Mouse (Mus musculus) midbrain, embryonic 12.5 days (tissue): ENCODE measurements at regions not wholly inside any gene's neighbourhood (a gene's known extent, or its start where the extent isn't known, plus 50 kb on each side); places are given as distances from the start of the nearest gene placed in this dataset.

Experiments
- ATAC-seq: fragments of 200-750 bp; cut with Nextera tagmentation; 2 replicates; pipeline ENCODE4 v1.8.0; 2017; ENCODE audit warnings: low read depth, moderate TSS enrichment, moderate library complexity; ENCODE audit not compliant: low FRiP score
- H3K27ac ChIP-seq: fragments of 300-500 bp; sonication (generic); replicated peaks from 2 replicates; pipeline ENCODE4 v1.5.1; 2016; ENCODE audit warnings: mild to moderate bottlenecking
- H3K27me3 ChIP-seq: fragments of 300-500 bp; sonication (generic); 2 replicates; pipeline ENCODE4 v1.6.1; 2016; ENCODE audit warnings: mild to moderate bottlenecking
- H3K36me3 ChIP-seq: fragments of 300-500 bp; sonication (generic); 2 replicates; pipeline ENCODE4 v1.6.1; 2016
- H3K4me1 ChIP-seq: fragments of 300-500 bp; sonication (generic); 2 replicates; pipeline ENCODE4 v1.6.1; 2016
- H3K4me2 ChIP-seq: fragments of 300-500 bp; sonication (generic); replicated peaks from 2 replicates; pipeline ENCODE4 v1.6.1; 2016; ENCODE audit warnings: mild to moderate bottlenecking, moderate library complexity
- H3K4me3 ChIP-seq: fragments of 300-500 bp; sonication (generic); 2 replicates; pipeline ENCODE4 v1.5.1; 2016; ENCODE audit warnings: mild to moderate bottlenecking
- H3K9ac ChIP-seq: fragments of 300-500 bp; sonication (generic); replicated peaks from 2 replicates; pipeline ENCODE4 v1.6.1; 2016; ENCODE audit warnings: mild to moderate bottlenecking, moderate library complexity
- H3K9me3 ChIP-seq: fragments of 300-500 bp; sonication (generic); 2 replicates; pipeline ENCODE4 v1.6.1; 2016; ENCODE audit warnings: mild to moderate bottlenecking
- WGBS: fragments of 180-500 bp; shearing (Covaris S2); methylation state at CpG from one replicate; pipeline ENCODE4 v1.1.7; 2016; 5-methylcytosine and 5-hydroxymethylcytosine counted together

- H3K27ac ChIP-seq, result no peak overlapping the region
- H3K9ac ChIP-seq, result no peak overlapping the region
- no peak for ATAC-seq
- H3K4me1 ChIP-seq, result peaks cover 7% of the 10 kb centered on the region
- H3K9me3 ChIP-seq, result peaks cover 4% of the 10 kb centered on the region
- H3K27me3 ChIP-seq, result no peaks in the 10 kb centered on the region
- no peaks in the 10 kb centered on the region for H3K36me3 ChIP-seq
- no peak overlapping the region for H3K4me2 ChIP-seq
- H3K4me3 ChIP-seq, result no peak overlapping the region
- WGBS, result 96% methylated on average over 6 of the region's 6 CpGs
Observed at GRCm38 (mm10) chr8:10781860-10782259, 226.4 kb downstream of the Irs2 start.

- Histone ChIP-seq H3K9me3 (peaks cover 5% of the 10 kb centered on the region), H3K9ac (no peak overlapping the region), H3K4me2 (no peak overlapping the region), H3K4me3 (no peak overlapping the region), H3K27me3 (no peaks in the 10 kb centered on the region), H3K27ac (no peak overlapping the region), H3K36me3 (no peaks in the 10 kb centered on the region), H3K4me1 (peaks cover 6% of the 10 kb centered on the region)
- WGBS, result 93% methylated on average over 7 of the region's 7 CpGs
- no peak for ATAC-seq
Observed at GRCm38 (mm10) chr8:10779636-10780035, 228.6 kb downstream of the Irs2 start.

- H3K4me1 ChIP-seq, result no peaks in the 10 kb centered on the region
- H3K9me3 ChIP-seq, result peaks cover 5% of the 10 kb centered on the region
- no peaks in the 10 kb centered on the region for H3K36me3 ChIP-seq
- 68% methylated on average over 8 of the region's 8 CpGs for whole genome bisulfite sequencing
- no peak overlapping the region for H3K4me2 ChIP-seq
- H3K27me3 ChIP-seq, result no peaks in the 10 kb centered on the region
- no peak for ATAC-seq
- H3K9ac ChIP-seq, result no peak overlapping the region
- no peak overlapping the region for H3K4me3 ChIP-seq
- no peak overlapping the region for H3K27ac ChIP-seq
Observed at GRCm38 (mm10) chr8:10775202-10776010, 232.9 kb downstream of the Irs2 start.

GRCm38 (mm10) chr8:10774778-10775177, 233.5 kb downstream of the Irs2 start:
- 90% methylated on average over 3 of the region's 3 CpGs for WGBS
- Histone ChIP-seq H3K9ac (no peak overlapping the region), H3K4me3 (no peak overlapping the region), H3K27ac (no peak overlapping the region), H3K9me3 (peaks cover 5% of the 10 kb centered on the region), H3K4me1 (no peaks in the 10 kb centered on the region), H3K36me3 (no peaks in the 10 kb centered on the region), H3K27me3 (no peaks in the 10 kb centered on the region), H3K4me2 (no peak overlapping the region)
- ATAC-seq, result no peak

- H3K4me1 ChIP-seq, result 0 out of 2 replicates have a peak, but pooled peaks cover 5% of the 10 kb centered on the region
- H3K4me2 ChIP-seq, result no peak overlapping the region
- H3K9me3 ChIP-seq, result no peaks in the 10 kb centered on the region
- H3K27me3 ChIP-seq, result 0 out of 2 replicates have a peak, but pooled peaks cover 4% of the 10 kb centered on the region
- no peaks in the 10 kb centered on the region for H3K36me3 ChIP-seq
- no peak overlapping the region for H3K27ac ChIP-seq
- WGBS, result 81% methylated on average over 4 of the region's 4 CpGs
- H3K4me3 ChIP-seq, result no peak overlapping the region
- no peak for ATAC-seq
- no peak overlapping the region for H3K9ac ChIP-seq
Observed at GRCm38 (mm10) chr8:10768181-10768580, 240.1 kb downstream of the Irs2 start.

- ATAC-seq, result no peak
- Histone ChIP-seq H3K4me2 (no peak overlapping the region), H3K9ac (no peak overlapping the region), H3K9me3 (no peaks in the 10 kb centered on the region), H3K27me3 (0 out of 2 replicates have a peak, but pooled peaks cover 4% of the 10 kb centered on the region), H3K4me1 (peaks cover 43% of the 10 kb centered on the region), H3K27ac (no peak overlapping the region), H3K36me3 (no peaks in the 10 kb centered on the region), H3K4me3 (no peak overlapping the region)
- 91% methylated on average over 2 of the region's 2 CpGs for WGBS
Observed at GRCm38 (mm10) chr8:10763907-10764306, 244.4 kb downstream of the Irs2 start.

GRCm38 (mm10) chr8:10761694-10762305, 246.5 kb downstream of the Irs2 start:
- no peaks in the 10 kb centered on the region for H3K9me3 ChIP-seq
- ATAC-seq, result no peak; the same call in 1 of the 2 replicates
- WGBS, result 29% methylated on average over 11 of the region's 11 CpGs
- no peak overlapping the region for H3K4me3 ChIP-seq
- peak overlapping the region; percentile 41 for H3K4me2 ChIP-seq
- peak overlapping the region; percentile 98 for H3K27ac ChIP-seq
- no peak overlapping the region for H3K9ac ChIP-seq
- peaks cover 4% of the 10 kb centered on the region; the same call in 1 of the 2 replicates for H3K27me3 ChIP-seq
- no peaks in the 10 kb centered on the region for H3K36me3 ChIP-seq
- H3K4me1 ChIP-seq, result peaks cover 38% of the 10 kb centered on the region

- peaks cover 38% of the 10 kb centered on the region for H3K4me1 ChIP-seq
- 5% methylated on average over 17 of the region's 17 CpGs for WGBS
- peak overlapping the region; percentile 43; the same call in 1 of the 2 replicates for H3K9ac ChIP-seq
- H3K27ac ChIP-seq, result peak overlapping the region; percentile 98
- no peaks in the 10 kb centered on the region for H3K36me3 ChIP-seq
- H3K4me2 ChIP-seq, result peak overlapping the region; percentile 41
- no peaks in the 10 kb centered on the region for H3K9me3 ChIP-seq
- peaks cover 4% of the 10 kb centered on the region; the same call in 1 of the 2 replicates for H3K27me3 ChIP-seq
- peak; percentile 95 for ATAC-seq
- H3K4me3 ChIP-seq, result peak overlapping the region; percentile 17
Observed at GRCm38 (mm10) chr8:10760851-10761693, 247.2 kb downstream of the Irs2 start.

GRCm38 (mm10) chr8:10760231-10760630, 248.0 kb downstream of the Irs2 start:
- Histone ChIP-seq H3K36me3 (no peaks in the 10 kb centered on the region), H3K27me3 (peaks cover under 1% of the 10 kb centered on the region; the same call in 1 of the 2 replicates), H3K9me3 (no peaks in the 10 kb centered on the region), H3K4me2 (peak overlapping the region; percentile 41), H3K27ac (peak overlapping the region; percentile 98), H3K9ac (peak overlapping the region; percentile 43; the same call in 1 of the 2 replicates), H3K4me1 (peaks cover 38% of the 10 kb centered on the region), H3K4me3 (peak overlapping the region; percentile 17; the same call in 1 of the 2 replicates)
- no peak for ATAC-seq
- 48% methylated on average over 6 of the region's 6 CpGs for WGBS

- no peak for ATAC-seq
- no peak overlapping the region for H3K27ac ChIP-seq
Observed at GRCm38 (mm10) chr8:10758151-10758550, 250.1 kb downstream of the Irs2 start.

GRCm38 (mm10) chr8:10754986-10755308, 253.3 kb downstream of the Irs2 start:
- Histone ChIP-seq H3K4me2 (no peak overlapping the region), H3K4me3 (no peak overlapping the region), H3K9ac (0 out of 2 replicates have a peak overlapping the region, but pooled peaks have one; percentile 12), H3K36me3 (no peaks in the 10 kb centered on the region), H3K4me1 (peaks cover 24% of the 10 kb centered on the region), H3K27ac (peak overlapping the region; percentile 58), H3K27me3 (no peaks in the 10 kb centered on the region; the same call in 1 of the 2 replicates), H3K9me3 (no peaks in the 10 kb centered on the region)
- ATAC-seq, result peak; percentile 58
- WGBS, result 84% methylated on average over 4 of the region's 4 CpGs

More at GRCm38 (mm10) chr8:10758151-10758550, 250.1 kb downstream of the Irs2 start:
- H3K4me3 ChIP-seq, result no peak overlapping the region
- no peaks in the 10 kb centered on the region; the same call in 1 of the 2 replicates for H3K27me3 ChIP-seq
- H3K9me3 ChIP-seq, result no peaks in the 10 kb centered on the region
- H3K4me2 ChIP-seq, result no peak overlapping the region
- 89% methylated on average over 4 of the region's 4 CpGs for WGBS
- H3K4me1 ChIP-seq, result peaks cover 54% of the 10 kb centered on the region
- no peaks in the 10 kb centered on the region for H3K36me3 ChIP-seq
- no peak overlapping the region for H3K9ac ChIP-seq
